In the genomic region with DNA sequence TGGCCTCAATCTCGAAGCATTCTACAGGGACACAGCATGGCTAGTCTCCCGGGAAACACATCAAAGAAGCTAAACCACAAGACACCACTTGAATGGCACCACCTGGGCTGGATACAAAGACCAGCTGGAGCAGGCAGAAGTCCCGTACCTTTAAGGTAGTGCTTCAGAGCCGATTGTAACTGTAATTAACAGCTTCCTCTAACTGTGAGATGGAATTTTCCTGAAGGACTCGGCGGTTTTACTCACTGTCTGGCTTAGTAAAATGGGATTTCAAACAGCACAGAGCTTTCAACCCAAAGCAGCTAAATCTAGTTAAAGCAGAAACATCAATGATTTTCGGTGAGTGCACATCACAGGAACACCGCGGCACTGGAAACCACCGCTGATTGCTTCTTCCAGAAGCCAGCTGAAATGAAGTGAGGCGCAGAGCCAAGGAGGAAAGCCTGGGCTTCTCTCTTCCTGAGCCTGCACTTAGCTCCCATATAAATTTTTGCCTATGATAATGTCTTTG, we compare ENCODE assay signal across 8 mouse cellular contexts.
DNase-seq lines count a peak whose midpoint lies in the region; ATAC-seq and TF ChIP-seq lines count a peak whose summit lies in the region.

No protein-coding gene starts in this region.

- H3K9me3 ChIP-seq in embryonic facial prominence, embryonic 15.5 days (replicated peaks) = no peaks in the 10 kb centered on the region
- no peaks in the 10 kb centered on the region for H3K9me3 ChIP-seq in limb, embryonic 12.5 days
- no peaks in the 10 kb centered on the region for H3K9me3 ChIP-seq in liver, postnatal 0 days (ENCODE audit: low read length)

- H3K36me3 ChIP-seq in embryonic facial prominence, embryonic 15.5 days = no peaks in the 10 kb centered on the region
- H3K36me3 ChIP-seq in limb, embryonic 12.5 days = no peaks in the 10 kb centered on the region
- no peaks in the 10 kb centered on the region for H3K36me3 ChIP-seq in liver, postnatal 0 days (replicated peaks; ENCODE audit: insufficient read depth, low read length)

- 0 out of 2 replicates have a peak, but pooled peaks cover 3% of the 10 kb centered on the region for H3K4me1 ChIP-seq in embryonic facial prominence, embryonic 15.5 days
- 0 out of 2 replicates have a peak, but pooled peaks cover 10% of the 10 kb centered on the region for H3K4me1 ChIP-seq in limb, embryonic 12.5 days (replicated peaks)
- H3K4me1 ChIP-seq in liver, postnatal 0 days (ENCODE audit: insufficient read depth) = no peaks in the 10 kb centered on the region

- WGBS in embryonic facial prominence, embryonic 15.5 days = 8% methylated on average over 11 of the region's 11 CpGs
- WGBS in limb, embryonic 12.5 days = 12% methylated on average over 11 of the region's 11 CpGs
- WGBS in liver, postnatal 0 days (ENCODE audit: insufficient replicate concordance) = 38% methylated on average over 11 of the region's 11 CpGs

- ATAC-seq in embryonic facial prominence, embryonic 15.5 days (ENCODE audit: insufficient number of reproducible peaks, low FRiP score, low TSS enrichment, low read depth) = peak; percentile 51; the same call in 1 of the 2 replicates
- ATAC-seq in limb, embryonic 12.5 days (ENCODE audit: insufficient number of reproducible peaks, insufficient read depth, low FRiP score, low TSS enrichment, low read depth) = no peak
- no peak for ATAC-seq in liver, postnatal 0 days

- peak overlapping the region; percentile 23 for H3K4me2 ChIP-seq in embryonic facial prominence, embryonic 15.5 days (replicated peaks)
- H3K4me2 ChIP-seq in limb, embryonic 12.5 days = peak overlapping the region; percentile 50
- no peak overlapping the region for H3K4me2 ChIP-seq in liver, postnatal 0 days (ENCODE audit: low read depth, low read length)

- intact Hi-C loops in gastrocnemius, adult 2 months (cut with DNase I) = no loop called here
- intact Hi-C loops in gastrocnemius, postnatal 14 days (cut with DNase I; ENCODE audit: low total_unique reads) = no loop called here

- H3K27ac ChIP-seq in gastrocnemius, adult 2 months = no peak overlapping the region
- H3K27ac ChIP-seq in embryonic facial prominence, embryonic 15.5 days (replicated peaks) = no peak overlapping the region
- H3K27ac ChIP-seq in limb, embryonic 12.5 days = no peak overlapping the region
- no peak overlapping the region for H3K27ac ChIP-seq in liver, postnatal 0 days (ENCODE audit: low read depth)

- no peak overlapping the region for H3K9ac ChIP-seq in embryonic facial prominence, embryonic 15.5 days
- H3K9ac ChIP-seq in limb, embryonic 12.5 days (replicated peaks) = no peak overlapping the region
- H3K9ac ChIP-seq in liver, postnatal 0 days (replicated peaks) = no peak overlapping the region

- peak overlapping the region; percentile 33 for H3K4me3 ChIP-seq in gastrocnemius, adult 2 months
- no peak overlapping the region for H3K4me3 ChIP-seq in embryonic facial prominence, embryonic 15.5 days (replicated peaks)
- H3K4me3 ChIP-seq in limb, embryonic 12.5 days (replicated peaks) = peak overlapping the region; percentile 11; the same call in 1 of the 2 replicates
- H3K4me3 ChIP-seq in liver, postnatal 0 days (ENCODE audit: low read depth, low read length) = no peak overlapping the region

- no peaks in the 10 kb centered on the region for H3K27me3 ChIP-seq in embryonic facial prominence, embryonic 15.5 days
- H3K27me3 ChIP-seq in limb, embryonic 12.5 days = no peaks in the 10 kb centered on the region
- H3K27me3 ChIP-seq in liver, postnatal 0 days (ENCODE audit: insufficient read depth, low read length) = no peaks in the 10 kb centered on the region

- no peak for TF ChIP-seq EP300 in liver, postnatal 0 days (IDR thresholded peaks at IDR 0.05; ENCODE audit: low read depth)

- no peak for DNase-seq in gastrocnemius, adult 2 months
- DNase-seq in gastrocnemius, postnatal 14 days = no peak
- DNase-seq in Muller cell, postnatal 12 days (ENCODE audit: inconsistent ontology term) = peak; percentile 55
- DNase-seq in liver, postnatal 0 days = no peak
- DNase-seq in lung, postnatal 14 days = no peak
- DNase-seq in thymus, postnatal 36 days = no peak

- TF ChIP-seq CTCF in gastrocnemius, adult 2 months (IDR thresholded peaks at IDR 0.05) = no peak
- TF ChIP-seq CTCF in liver, postnatal 0 days (IDR thresholded peaks at IDR 0.05; ENCODE audit: low read depth) = no peak

Comparison
In these comparisons a context has a peak if more than half of its experiments do, and no peak if none do; other contexts are left out.
1. H3K4me3 ChIP-seq: peak in gastrocnemius, adult 2 months (single experiment) and limb, embryonic 12.5 days (single experiment); none in embryonic facial prominence, embryonic 15.5 days (single experiment) and liver, postnatal 0 days (single experiment).